Mouse (Mus musculus) liver, embryonic 14.5 days (tissue): ENCODE results near the gene BC049715.

ENCODE experiments used
- CTCF ChIP-seq: IDR thresholded peaks from 2 replicates; pipeline ENCODE4 v1.5.1; 2016; ENCODE audit warnings: antibody characterized with exemption, low read depth, control low read depth
- EP300 ChIP-seq: IDR thresholded peaks from 2 replicates; pipeline ENCODE4 v1.6.1; 2016; ENCODE audit warnings: antibody characterized with exemption, low read depth

- TF ChIP-seq CTCF (no peak), EP300 (no peak)
Measured at GRCm38 (mm10) chr6:136782761-136783160, 44.7 kb upstream of the BC049715 start.
